Mouse (Mus musculus) gastrocnemius, postnatal 25 days (tissue): ENCODE data around the gene Cort. TPM values are rescaled to one million over a fixed set of nuclear protein-coding genes. Genes with fewer than 3 reads are reported as not detected.

Source experiments
- DNase-seq: peaks from one replicate; pipeline ENCODE4 v3.0.0; 2022
- total RNA-seq, 2 experiments: library from RNA; stranded (reverse); gene quantifications; 1 replicate in 1 of 2; 2 replicates in 1 of 2; pipeline ENCODE4 v1.2.3; 2021

Cort gene
- total RNA-seq, 2 experiments from 2014 or later: 0.59 to 0.70 TPM

DNA sequence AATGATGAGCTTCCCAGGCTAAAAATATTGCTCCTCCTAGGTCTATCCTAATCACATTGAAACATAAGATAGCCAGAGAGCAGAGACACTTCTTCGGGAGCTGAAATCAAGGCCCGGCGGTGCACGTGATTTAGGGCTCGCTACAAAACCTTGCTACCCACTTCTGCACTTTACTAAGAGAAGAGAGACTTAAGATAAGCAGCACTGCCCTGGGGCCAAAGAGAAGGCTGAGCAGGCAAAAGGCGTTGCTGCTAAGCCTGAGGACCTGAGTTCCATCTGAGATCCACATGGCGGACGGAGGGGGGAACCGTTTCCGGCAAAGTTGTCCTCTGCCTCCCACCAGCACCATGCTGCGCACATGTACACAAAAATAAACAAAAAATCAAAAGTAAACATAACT lies 28.0 kb downstream of the Cort start:
- no peak for DNase-seq

DNA sequence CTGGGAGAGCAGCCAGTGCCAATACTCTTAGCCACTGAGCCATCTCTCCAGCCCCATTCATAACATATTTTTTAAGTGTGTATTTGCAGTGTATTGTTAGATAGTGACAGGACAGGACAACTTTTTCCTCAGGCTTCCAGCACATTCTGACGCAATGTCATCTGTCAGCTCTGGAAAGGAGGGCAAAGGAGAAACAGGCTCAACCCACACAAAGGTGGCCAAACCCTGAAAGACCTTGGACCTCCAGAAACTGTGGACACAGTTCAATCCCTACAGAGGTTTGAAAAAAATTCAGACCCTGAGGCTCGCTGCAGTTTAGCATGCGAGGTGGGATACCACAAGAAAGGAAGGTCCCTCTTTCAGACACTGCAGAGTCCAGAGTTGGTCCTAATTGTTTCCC lies 28.6 kb downstream of the Cort start:
- no peak for DNase-seq

DNA sequence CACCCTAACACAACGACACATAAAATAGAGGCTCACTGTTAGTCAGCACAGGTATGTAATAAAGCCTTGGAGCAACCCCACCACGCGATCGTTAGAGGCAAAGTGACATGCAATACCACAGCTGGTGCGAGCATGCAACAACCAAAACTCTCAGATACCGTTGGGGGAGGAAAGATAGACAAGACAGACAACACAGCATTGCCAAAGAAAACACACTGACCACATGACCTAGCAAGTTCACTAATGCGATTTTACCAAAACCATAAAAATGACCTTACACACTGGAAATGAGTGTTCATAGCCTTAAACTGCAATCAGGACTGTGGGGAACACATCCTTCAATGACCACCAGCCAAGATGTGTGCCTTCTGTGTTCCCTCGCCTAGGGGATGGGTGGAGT lies 35.2 kb downstream of the Cort start:
- no peak for DNase-seq

DNA sequence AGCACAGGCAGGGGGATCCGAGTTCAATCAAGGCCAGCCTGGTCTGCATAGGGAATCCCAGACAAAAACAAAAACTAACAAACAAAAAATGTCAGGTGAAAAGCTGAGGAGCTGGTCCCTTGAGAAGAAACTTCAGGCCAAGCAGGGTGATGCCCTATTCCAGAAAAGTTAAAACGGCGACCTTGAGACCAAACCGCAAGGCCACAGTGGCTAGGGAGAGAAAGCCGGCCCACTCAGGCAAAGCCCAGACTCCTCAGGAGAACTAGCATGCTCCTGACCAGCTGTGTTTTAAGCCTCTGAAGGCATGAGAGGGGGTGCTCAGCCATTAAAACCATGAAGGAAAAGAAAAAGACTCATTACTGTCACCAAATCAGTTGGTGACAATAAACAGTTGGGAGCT lies 41.2 kb downstream of the Cort start:
- no peak for DNase-seq

DNA sequence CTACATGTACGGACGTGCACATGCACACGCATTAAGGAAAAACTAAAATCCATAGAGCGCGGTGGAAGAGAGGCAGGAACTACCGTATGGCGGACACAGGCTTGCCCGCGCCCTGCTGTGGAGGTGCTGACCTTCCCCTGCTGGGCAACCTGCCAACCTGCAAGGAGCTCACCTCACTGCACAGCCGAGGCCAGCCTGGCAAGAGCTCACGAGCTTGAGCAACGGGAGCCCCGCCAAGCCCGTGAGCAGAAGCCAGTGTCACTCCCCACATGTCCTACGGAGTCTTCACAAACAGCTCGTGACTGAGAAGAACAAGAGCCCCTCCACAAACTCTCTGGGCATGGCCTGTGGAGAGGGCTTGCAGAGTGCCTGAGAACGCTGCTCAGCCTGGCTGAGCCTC lies 45.0 kb downstream of the Cort start:
- DNase-seq: peak; percentile 56

DNA sequence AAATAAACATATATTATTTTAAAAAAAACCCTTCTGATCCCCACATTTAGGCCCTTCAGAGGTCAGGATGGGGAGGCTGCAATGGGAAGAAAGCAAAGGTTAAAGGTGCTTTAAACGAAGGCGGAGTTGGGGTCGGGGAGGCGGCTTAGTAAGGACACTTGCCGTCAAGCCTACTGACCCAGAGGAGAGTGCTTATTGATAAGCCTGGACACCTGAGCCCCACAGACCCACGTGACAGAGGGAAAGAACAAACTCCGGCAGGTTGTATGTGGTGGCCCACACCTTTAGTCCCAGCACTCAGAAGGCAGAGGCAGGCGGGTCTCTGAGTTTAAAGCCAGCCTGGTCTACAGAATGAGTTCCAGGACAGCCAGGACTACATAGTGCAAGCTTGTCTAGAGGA lies 46.5 kb downstream of the Cort start:
- DNase-seq: no peak

DNA sequence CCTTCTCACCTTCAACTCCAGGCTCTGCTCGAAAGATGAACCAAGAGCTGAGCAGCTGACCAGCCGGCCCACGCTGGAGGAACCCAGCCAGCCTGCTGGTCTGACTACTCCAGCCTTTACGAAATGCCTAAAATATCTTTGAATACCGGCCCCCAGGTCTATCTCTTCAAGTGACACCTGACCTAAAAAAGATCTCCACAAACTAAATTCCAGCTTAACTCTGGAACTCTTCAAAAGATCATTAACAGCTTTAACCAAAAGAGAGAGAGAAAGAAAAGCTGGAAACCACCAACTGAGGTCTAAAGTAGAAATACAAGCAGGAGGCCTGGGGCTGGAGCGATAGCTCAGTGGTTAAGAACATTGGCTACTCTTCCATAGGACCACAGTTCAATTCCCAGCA lies 46.9 kb downstream of the Cort start:
- DNase-seq: no peak

DNA sequence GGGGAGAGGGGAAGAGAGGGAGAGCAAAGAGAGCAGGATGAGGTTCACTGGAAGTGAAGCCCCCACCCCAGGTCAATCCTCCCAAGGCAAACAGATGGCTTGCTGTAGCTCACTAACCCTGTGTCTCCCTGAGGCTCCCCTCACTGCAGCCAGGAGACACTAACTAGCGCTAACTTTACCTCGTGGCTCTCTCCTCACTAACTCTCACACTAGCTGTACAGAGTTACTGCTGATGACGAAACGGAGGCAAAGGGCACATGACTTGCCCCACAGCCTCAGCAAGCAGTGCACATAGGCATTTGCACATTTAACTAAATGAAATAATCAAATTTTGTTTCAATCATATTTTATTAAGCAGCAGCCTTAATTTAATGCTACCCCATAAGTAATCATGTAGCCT lies 48.3 kb downstream of the Cort start:
- no peak for DNase-seq

DNA sequence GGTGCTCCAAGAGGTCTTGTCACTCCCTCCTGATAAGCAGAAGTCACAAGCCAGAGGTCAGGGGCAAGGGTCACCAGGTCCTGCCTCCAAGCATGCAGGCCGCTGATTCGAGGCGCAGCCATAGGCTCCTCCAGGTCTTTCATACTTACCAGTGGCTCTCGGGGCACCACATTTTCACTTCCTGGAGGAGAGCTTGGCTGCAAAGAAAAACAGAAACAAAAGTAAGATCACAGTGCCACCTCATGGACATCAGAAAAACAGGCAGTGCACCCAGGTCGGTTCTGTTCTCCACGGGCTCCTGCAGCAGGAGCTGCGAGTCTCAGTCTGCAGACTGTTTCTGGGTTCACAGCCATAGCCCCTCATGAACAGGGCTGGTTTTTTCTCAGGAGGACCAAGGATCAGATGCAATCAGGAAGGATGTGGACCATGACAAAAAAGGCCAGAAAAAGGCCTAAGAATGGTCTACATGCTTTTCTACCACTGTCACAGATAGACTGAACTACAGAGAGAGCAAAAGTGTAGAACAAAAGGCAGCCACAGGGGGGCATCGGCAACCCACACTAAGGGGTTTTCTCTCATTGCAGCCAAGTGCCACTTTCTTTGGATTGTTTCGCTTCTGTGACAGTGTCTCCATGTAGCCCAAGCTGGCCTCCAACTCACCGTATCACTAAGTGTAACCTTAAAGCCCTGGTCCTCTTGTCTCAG lies 50.5 kb downstream of the Cort start:
- peak; percentile 50 for DNase-seq

DNA sequence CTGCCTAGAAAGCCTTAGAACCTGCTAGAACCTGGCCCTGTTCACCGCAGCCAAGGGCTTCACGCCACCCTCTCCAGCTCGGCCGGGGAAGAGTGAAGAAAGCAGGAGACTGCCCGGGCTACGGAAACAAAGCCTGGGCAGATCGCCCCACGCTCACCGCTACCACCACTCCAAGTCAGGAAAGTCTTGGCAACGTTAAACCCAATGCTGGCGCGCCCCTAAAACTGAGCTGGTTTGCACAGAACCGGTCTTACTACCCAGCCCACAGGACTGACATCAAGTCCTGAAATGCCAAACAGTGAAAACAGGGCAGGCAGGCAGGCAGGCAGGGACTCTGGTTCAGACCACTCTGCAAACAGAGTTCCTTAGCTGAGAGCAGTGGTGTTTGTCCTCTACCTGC lies 51.5 kb downstream of the Cort start:
- DNase-seq: no peak

Other genes starting within 250 kb of the Cort start
- 10 to 100 TPM; 17.5 to 18.8 TPM for gene Pex14, start 26.9 kb downstream of the Cort start, total RNA-seq
- gene Dffa, start 22.6 kb downstream of the Cort start, total RNA-seq: 10 to 100 TPM; 61.7 to 85.6 TPM
- 1 to 10 TPM; 5.8 to 6.5 TPM for gene Cenps, start 10.9 kb upstream of the Cort start, total RNA-seq
- gene Pgd, start 40.0 kb upstream of the Cort start, total RNA-seq: 10 to 100 TPM; 14.4 to 20.0 TPM
- 100 to 1,000 TPM; 304 to 308 TPM for gene Kif1b, start 180.9 kb upstream of the Cort start, total RNA-seq